Mouse (Mus musculus): ENCODE data around the gene Gnl1.

- TF ChIP-seq CTCF (IDR thresholded peaks at IDR 0.05; ENCODE audit: insufficient read depth, low read length) = no peak
- TF ChIP-seq POLR2A (IDR thresholded peaks at IDR 0.05; ENCODE audit: borderline replicate concordance, extremely low read depth, low read depth, low read length) = no peak
Observed at GRCm38 (mm10) chr17:35954665-35955064, 25.0 kb upstream of the Gnl1 start.
